Mouse (Mus musculus): ENCODE results near the gene Olfr389.

Gene Olfr389

GRCm38 (mm10) chr11:73780613-73781012 lies at the start of gene Olfr389:
Gene Olfr389, minus strand, starts transcription at chr11:73780713.
- no peak for DNase-seq

GRCm38 (mm10) chr11:73816949-73817348 lies 36.4 kb upstream of the Olfr389 start, which contains the start of gene Olfr392:
Gene Olfr392, minus strand, starts transcription at chr11:73817049.
- no peak for DNase-seq

GRCm38 (mm10) chr11:73802952-73803351 lies 22.4 kb upstream of the Olfr389 start, which contains the start of gene Olfr391-ps:
Gene Olfr391-ps, minus strand, starts transcription at chr11:73803052.
- DNase-seq = no peak

- DNase-seq = no peak
Measured at GRCm38 (mm10) chr11:73782664-73783063, 2.2 kb upstream of the Olfr389 start, which contains the start of gene Olfr390. Gene Olfr390, plus strand, starts transcription at chr11:73782964.

GRCm38 (mm10) chr11:73759115-73759514 lies 21.4 kb downstream of the Olfr389 start:
- DNase-seq = no peak

Data from cerebellum, postnatal 25 days (tissue).